Mouse (Mus musculus) liver, embryonic 15.5 days (tissue): ENCODE data around the gene Adgrd1. TPM values are rescaled to one million over a fixed set of nuclear protein-coding genes. Genes with fewer than 3 reads are reported as not detected.

Experiments
- ATAC-seq: fragments of 200-750 bp; cut with Nextera tagmentation; 2 replicates; pipeline ENCODE4 v1.8.0; 2017; ENCODE audit warnings: moderate number of reproducible peaks, mild to moderate bottlenecking, moderate library complexity; ENCODE audit not compliant: insufficient read depth
- H3K27ac ChIP-seq: fragments of 300-500 bp; sonication (generic); replicated peaks from 2 replicates; pipeline ENCODE4 v1.5.1; 2015; ENCODE audit warnings: mild to moderate bottlenecking, inconsistent platforms
- H3K27me3 ChIP-seq: fragments of 300-500 bp; sonication (generic); 2 replicates; pipeline ENCODE4 v1.6.1; 2015; ENCODE audit warnings: mild to moderate bottlenecking, inconsistent platforms
- H3K36me3 ChIP-seq: fragments of 300-500 bp; sonication (generic); replicated peaks from 2 replicates; pipeline ENCODE4 v1.6.1; 2015; ENCODE audit warnings: moderate library complexity, mild to moderate bottlenecking, inconsistent platforms
- H3K4me1 ChIP-seq: fragments of 300-500 bp; sonication (generic); replicated peaks from 2 replicates; pipeline ENCODE4 v1.6.1; 2015; ENCODE audit warnings: inconsistent platforms
- H3K4me2 ChIP-seq: fragments of 300-500 bp; sonication (generic); 2 replicates; pipeline ENCODE4 v1.6.1; 2015; ENCODE audit warnings: moderate library complexity, mild to moderate bottlenecking, inconsistent platforms
- H3K4me3 ChIP-seq: fragments of 300-500 bp; sonication (generic); replicated peaks from 2 replicates; pipeline ENCODE4 v1.5.1; 2015; ENCODE audit warnings: mild to moderate bottlenecking, inconsistent platforms
- H3K9ac ChIP-seq: fragments of 300-500 bp; sonication (generic); 2 replicates; pipeline ENCODE4 v1.6.1; 2015; ENCODE audit warnings: moderate library complexity, mild to moderate bottlenecking, inconsistent platforms
- H3K9me3 ChIP-seq: fragments of 300-500 bp; sonication (generic); replicated peaks from 2 replicates; pipeline ENCODE4 v1.6.1; 2016; ENCODE audit warnings: inconsistent platforms
- WGBS: fragments of 180-500 bp; shearing (Covaris S2); methylation state at CpG from one replicate; pipeline ENCODE4 v1.1.7; 2015; ENCODE audit warnings: mixed read lengths; ENCODE audit not compliant: insufficient replicate concordance; 5-methylcytosine and 5-hydroxymethylcytosine counted together
- polyA plus RNA-seq: library from polyadenylated mRNA; unstranded; fragments of >200 nt; fragmentation: Nextera tagmentation; extraction: Ambion mirVana; gene quantifications from 2 replicates; pipeline ENCODE4 v1.2.1, GENCODE M21; 2015

Gene Adgrd1
- 0.21 and 0.23 TPM in 2 replicates for polyA plus RNA-seq

- no peak within 1 kb of the TSS for H3K4me2 ChIP-seq
- H3K27me3 ChIP-seq = no peaks in the 10 kb centered on the region
- ATAC-seq = no peak
- no peaks in the 10 kb centered on the region for H3K9me3 ChIP-seq
- no peak within 1 kb of the TSS for H3K27ac ChIP-seq
- no peaks in the 10 kb centered on the region for H3K36me3 ChIP-seq
- H3K4me3 ChIP-seq = no peak within 1 kb of the TSS
- H3K4me1 ChIP-seq = no peaks in the 10 kb centered on the region; the same call in 1 of the 2 replicates
- 40% methylated on average over 6 of the region's 6 CpGs for whole genome bisulfite sequencing
- no peak within 1 kb of the TSS for H3K9ac ChIP-seq
Observed at GRCm38 (mm10) chr5:129096511-129096910, at the start of gene Adgrd1. Gene Adgrd1 (plus strand): TSS chr5:129096750.

- Histone ChIP-seq H3K9me3 (no peaks in the 10 kb centered on the region), H3K4me1 (no peaks in the 10 kb centered on the region), H3K9ac (no peak overlapping the region), H3K27ac (no peak overlapping the region), H3K4me3 (no peak overlapping the region), H3K36me3 (no peaks in the 10 kb centered on the region), H3K4me2 (no peak overlapping the region), H3K27me3 (peaks cover 8% of the 10 kb centered on the region; the same call in 1 of the 2 replicates)
- 72% methylated on average over 9 of the region's 9 CpGs for WGBS
- no peak for ATAC-seq
Observed at GRCm38 (mm10) chr5:129049372-129049771, 47.2 kb upstream of the Adgrd1 start.

GRCm38 (mm10) chr5:129051910-129052309 lies 44.6 kb upstream of the Adgrd1 start:
- H3K4me1 ChIP-seq = no peaks in the 10 kb centered on the region
- no peak overlapping the region for H3K27ac ChIP-seq
- H3K36me3 ChIP-seq = no peaks in the 10 kb centered on the region
- no peak for ATAC-seq
- no peak overlapping the region for H3K4me3 ChIP-seq
- H3K27me3 ChIP-seq = peaks cover 8% of the 10 kb centered on the region; the same call in 1 of the 2 replicates
- no peaks in the 10 kb centered on the region for H3K9me3 ChIP-seq
- no peak overlapping the region for H3K4me2 ChIP-seq
- 48% methylated on average over 3 of the region's 3 CpGs for WGBS
- H3K9ac ChIP-seq = no peak overlapping the region

- H3K36me3 ChIP-seq = no peaks in the 10 kb centered on the region
- no peak overlapping the region for H3K4me3 ChIP-seq
- no peak for ATAC-seq
- no peaks in the 10 kb centered on the region for H3K4me1 ChIP-seq
- no peaks in the 10 kb centered on the region for H3K9me3 ChIP-seq
- no peak overlapping the region for H3K9ac ChIP-seq
- no peak overlapping the region for H3K4me2 ChIP-seq
- 42% methylated on average over 20 of the region's 20 CpGs for WGBS
- peaks cover 8% of the 10 kb centered on the region; the same call in 1 of the 2 replicates for H3K27me3 ChIP-seq
- no peak overlapping the region for H3K27ac ChIP-seq
Observed at GRCm38 (mm10) chr5:129052636-129053355, 43.8 kb upstream of the Adgrd1 start.

GRCm38 (mm10) chr5:129054675-129055284 lies 41.8 kb upstream of the Adgrd1 start:
- no peak overlapping the region for H3K9ac ChIP-seq
- H3K9me3 ChIP-seq = no peaks in the 10 kb centered on the region
- no peak overlapping the region for H3K27ac ChIP-seq
- no peaks in the 10 kb centered on the region for H3K36me3 ChIP-seq
- no peak overlapping the region for H3K4me3 ChIP-seq
- ATAC-seq = no peak
- no peak overlapping the region for H3K4me2 ChIP-seq
- 58% methylated on average over 9 of the region's 9 CpGs for WGBS
- peaks cover 8% of the 10 kb centered on the region; the same call in 1 of the 2 replicates for H3K27me3 ChIP-seq
- H3K4me1 ChIP-seq = no peaks in the 10 kb centered on the region

GRCm38 (mm10) chr5:129059116-129059515 lies 37.4 kb upstream of the Adgrd1 start:
- Histone ChIP-seq H3K9ac (no peak overlapping the region), H3K4me3 (no peak overlapping the region), H3K9me3 (no peaks in the 10 kb centered on the region), H3K4me1 (no peaks in the 10 kb centered on the region), H3K27me3 (peaks cover 16% of the 10 kb centered on the region; the same call in 1 of the 2 replicates), H3K27ac (no peak overlapping the region), H3K4me2 (no peak overlapping the region), H3K36me3 (no peaks in the 10 kb centered on the region)
- ATAC-seq = no peak
- 61% methylated on average over 3 of the region's 3 CpGs for WGBS

- Histone ChIP-seq H3K4me3 (no peak overlapping the region), H3K27ac (no peak overlapping the region), H3K9ac (no peak overlapping the region), H3K9me3 (no peaks in the 10 kb centered on the region), H3K27me3 (peaks cover 22% of the 10 kb centered on the region; the same call in 1 of the 2 replicates), H3K36me3 (no peaks in the 10 kb centered on the region), H3K4me1 (no peaks in the 10 kb centered on the region), H3K4me2 (no peak overlapping the region)
- 19% methylated on average over 13 of the region's 13 CpGs for WGBS
- ATAC-seq = no peak
Observed at GRCm38 (mm10) chr5:129061579-129061978, 35.0 kb upstream of the Adgrd1 start.

GRCm38 (mm10) chr5:129063037-129063791 lies 33.3 kb upstream of the Adgrd1 start:
- peaks cover 22% of the 10 kb centered on the region; the same call in 1 of the 2 replicates for H3K27me3 ChIP-seq
- H3K9me3 ChIP-seq = no peaks in the 10 kb centered on the region
- no peak for ATAC-seq
- H3K4me3 ChIP-seq = no peak overlapping the region
- H3K36me3 ChIP-seq = no peaks in the 10 kb centered on the region
- no peak overlapping the region for H3K9ac ChIP-seq
- WGBS = 8% methylated on average over 21 of the region's 21 CpGs
- no peaks in the 10 kb centered on the region for H3K4me1 ChIP-seq
- no peak overlapping the region for H3K27ac ChIP-seq
- H3K4me2 ChIP-seq = no peak overlapping the region

- WGBS = 39% methylated on average over 8 of the region's 8 CpGs
- H3K4me2 ChIP-seq = no peak overlapping the region
- no peak overlapping the region for H3K27ac ChIP-seq
- no peak overlapping the region for H3K9ac ChIP-seq
- H3K4me3 ChIP-seq = no peak overlapping the region
- ATAC-seq = no peak
- H3K4me1 ChIP-seq = no peaks in the 10 kb centered on the region
- peaks cover 22% of the 10 kb centered on the region; the same call in 1 of the 2 replicates for H3K27me3 ChIP-seq
- H3K36me3 ChIP-seq = no peaks in the 10 kb centered on the region
- H3K9me3 ChIP-seq = no peaks in the 10 kb centered on the region
Observed at GRCm38 (mm10) chr5:129063792-129064087, 32.8 kb upstream of the Adgrd1 start.

- Histone ChIP-seq H3K9ac (no peak overlapping the region), H3K4me1 (no peaks in the 10 kb centered on the region), H3K27ac (no peak overlapping the region), H3K27me3 (peaks cover 22% of the 10 kb centered on the region; the same call in 1 of the 2 replicates), H3K4me2 (no peak overlapping the region), H3K4me3 (no peak overlapping the region), H3K36me3 (no peaks in the 10 kb centered on the region), H3K9me3 (no peaks in the 10 kb centered on the region)
- no peak for ATAC-seq
- WGBS = 69% methylated on average over 11 of the region's 11 CpGs
Observed at GRCm38 (mm10) chr5:129064186-129064585, 32.4 kb upstream of the Adgrd1 start.

- Histone ChIP-seq H3K4me1 (no peaks in the 10 kb centered on the region), H3K9me3 (no peaks in the 10 kb centered on the region), H3K36me3 (no peaks in the 10 kb centered on the region), H3K27ac (no peak overlapping the region), H3K4me3 (no peak overlapping the region), H3K27me3 (peaks cover 22% of the 10 kb centered on the region; the same call in 1 of the 2 replicates), H3K4me2 (no peak overlapping the region), H3K9ac (no peak overlapping the region)
- no peak for ATAC-seq
- 65% methylated on average over 12 of the region's 12 CpGs for WGBS
Observed at GRCm38 (mm10) chr5:129065301-129065700, 31.2 kb upstream of the Adgrd1 start.
